Mouse (Mus musculus) heart, adult 8-10 months (tissue): ENCODE measurements around the gene Olfr10. TPM values are rescaled to one million over a fixed set of nuclear protein-coding genes. Genes with fewer than 3 reads are reported as not detected.

ENCODE experiments used
- DNase-seq: peaks from one replicate; pipeline ENCODE4 v3.0.0; 2022; ENCODE audit warnings: low spot score
- total RNA-seq, 4 experiments: library from RNA; stranded (reverse); gene quantifications; 2 replicates each; pipeline ENCODE4 v1.2.4; 2022

Gene Olfr10
- total RNA-seq, 4 experiments from 2014 or later = not detected

DNA sequence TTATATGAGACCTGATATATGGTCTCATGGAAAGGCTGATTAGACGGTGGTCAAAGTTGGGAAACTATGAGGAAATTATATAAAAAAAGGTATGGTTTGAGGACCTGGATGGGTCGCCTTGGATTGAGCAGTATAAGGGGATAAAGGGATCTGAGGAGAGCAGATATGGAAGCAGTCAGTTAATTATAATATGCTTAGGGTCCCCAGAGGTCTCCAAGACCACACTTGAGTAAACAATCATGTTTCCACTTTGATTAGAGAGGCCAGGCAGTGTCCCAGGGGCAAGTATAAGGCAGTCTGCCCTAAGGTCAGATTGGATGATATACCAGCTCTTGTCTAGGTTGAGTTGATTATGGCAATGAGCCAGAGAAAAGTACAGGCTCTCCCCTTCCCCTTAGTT lies 17.9 kb downstream of the Olfr10 start, which contains the start of gene Olfr1391:
Gene Olfr1391, plus strand, starts transcription at position 301 of the 400 bp plus-strand sequence.
- no peak for DNase-seq

- no peak for DNase-seq
These were observed 22.2 kb downstream of the Olfr10 start for GRCm38 (mm10) chr11:49326726-49327125.

- DNase-seq = no peak
These were observed 25.1 kb downstream of the Olfr10 start for GRCm38 (mm10) chr11:49329686-49330085.

DNA sequence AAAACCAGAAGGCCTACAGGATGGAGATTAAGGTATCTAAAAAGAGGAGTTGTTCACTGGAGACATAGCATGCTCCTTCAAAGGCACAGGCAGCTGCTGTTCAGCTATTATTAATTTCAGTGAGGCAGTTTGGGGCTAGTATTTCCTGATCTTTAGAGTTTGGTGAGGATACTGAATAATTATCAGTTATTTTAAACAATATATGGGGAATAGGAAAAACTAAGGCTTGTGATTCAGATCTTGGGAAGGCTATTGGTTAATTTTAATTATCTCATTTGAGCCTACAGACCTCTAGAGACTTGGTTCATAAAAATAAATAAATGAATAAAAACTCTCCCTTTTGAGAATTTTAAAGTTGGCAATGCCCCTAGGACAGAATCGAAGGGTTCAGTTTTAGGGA lies 30.3 kb downstream of the Olfr10 start, which contains the start of gene Olfr1390:
Gene Olfr1390, plus strand, starts transcription at position 301 of the 400 bp plus-strand sequence.
- no peak for DNase-seq

DNA sequence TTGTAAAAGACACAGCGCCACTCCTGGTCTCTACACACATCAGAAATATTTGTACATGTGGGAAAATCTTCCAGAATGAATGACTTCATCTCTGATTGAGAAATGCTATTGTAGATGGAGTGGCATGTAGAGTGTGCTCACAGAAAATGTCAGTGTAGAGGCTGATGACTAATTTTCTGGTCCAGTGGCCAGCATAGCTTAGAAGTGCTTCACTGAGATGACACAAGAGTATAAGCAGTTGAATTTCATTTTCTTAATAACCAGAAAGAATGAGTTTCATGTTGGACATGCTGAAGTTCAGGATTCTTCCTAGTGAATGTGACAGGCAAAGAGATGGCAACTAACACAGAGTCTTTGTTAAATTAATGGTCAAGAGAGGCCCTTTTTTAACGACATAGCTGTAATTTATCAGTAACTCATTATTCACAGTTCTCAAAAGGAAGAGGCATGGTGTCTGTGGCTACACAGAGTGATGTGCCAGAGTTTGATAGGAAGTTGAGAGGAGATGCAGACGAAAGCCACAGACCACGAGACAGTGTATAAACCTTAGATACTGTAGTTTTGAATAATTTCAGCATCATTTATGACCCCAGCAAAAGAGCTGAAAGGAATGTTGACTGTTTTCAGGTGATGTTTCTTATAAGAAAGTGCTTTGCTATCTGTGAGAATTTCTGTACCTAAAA lies 32.8 kb downstream of the Olfr10 start:
- no peak for DNase-seq

Other genes starting within 250 kb of the Olfr10 start
- gene Tgtp2, start 240.5 kb upstream of the Olfr10 start, total RNA-seq = 1 to 10 TPM; 2.1 to 3.9 (median 3.1) TPM
- gene Ifi47, start 228.2 kb upstream of the Olfr10 start, total RNA-seq = 1 to 10 TPM; 2.2 to 3.0 (median 2.7) TPM
- 1 to 10 TPM in 3 of 4 experiments, under 1 TPM in 1; 0.72 to 1.3 (median 1.1) TPM for gene Olfr1396, start 189.9 kb upstream of the Olfr10 start, total RNA-seq
- gene Olfr1395, start 162.5 kb upstream of the Olfr10 start, total RNA-seq = not detected
- not detected for gene Olfr1394, start 150.4 kb upstream of the Olfr10 start, total RNA-seq
- 10 to 100 TPM; 22.6 to 28.5 (median 23.8) TPM for gene Btnl9, start 117.6 kb upstream of the Olfr10 start, total RNA-seq
- 10 to 100 TPM; 25.0 to 31.7 (median 27.1) TPM for gene Zfp62, start 101.4 kb upstream of the Olfr10 start, total RNA-seq
- 10 to 100 TPM; 62.4 to 80.4 (median 68.8) TPM for gene Mgat1, start 60.5 kb upstream of the Olfr10 start, total RNA-seq
- gene Olfr1393, start 26.4 kb upstream of the Olfr10 start, total RNA-seq = under 1 TPM; 0.41 to 0.50 (median 0.43) TPM
- gene Olfr1392, start 19.5 kb upstream of the Olfr10 start, total RNA-seq = not detected
- gene Olfr1391, start 18.0 kb downstream of the Olfr10 start, total RNA-seq = not detected
- gene Olfr1390, start 30.4 kb downstream of the Olfr10 start, total RNA-seq = not detected
- not detected for gene Olfr1389, start 118.3 kb downstream of the Olfr10 start, total RNA-seq
- under 1 TPM in 3 of 4 experiments, not detected in 1; 0.12 to 0.26 (median 0.16) TPM for gene Olfr1388, start 131.9 kb downstream of the Olfr10 start, total RNA-seq
- gene Olfr1387, start 150.6 kb downstream of the Olfr10 start, total RNA-seq = under 1 TPM in 2 of 4 experiments, not detected in 2; 0.11 to 0.19 TPM
- under 1 TPM in 1 of 4 experiments, not detected in 3; 0.12 TPM for gene Olfr1386, start 160.3 kb downstream of the Olfr10 start, total RNA-seq
- gene Olfr1385, start 184.3 kb downstream of the Olfr10 start, total RNA-seq = not detected
- under 1 TPM in 1 of 4 experiments, not detected in 3; 0.37 TPM for gene Olfr1384, start 202.0 kb downstream of the Olfr10 start, total RNA-seq
- under 1 TPM; 0.53 to 0.79 (median 0.71) TPM for gene Olfr1383, start 214.9 kb downstream of the Olfr10 start, total RNA-seq
- gene Olfr1382, start 223.5 kb downstream of the Olfr10 start, total RNA-seq = not detected
- not detected for gene Olfr1381, start 238.7 kb downstream of the Olfr10 start, total RNA-seq